Mouse (Mus musculus): ENCODE results near the gene Slc19a1. TPM values are rescaled to one million over a fixed set of nuclear protein-coding genes. Genes with fewer than 3 reads are reported as not detected.

Gene Slc19a1
- total and polyA plus RNA-seq, 2 experiments from 2014 or later, result 36.7 to 39.7 TPM

GRCm38 (mm10) chr10:77103689-77104088 is 71.6 kb downstream of the Slc19a1 start:
- no peak for DNase-seq
- no peaks in the 10 kb centered on the region for H3K27me3 ChIP-seq (ENCODE audit: insufficient read depth, low read length)
- no peaks in the 10 kb centered on the region for H3K9me3 ChIP-seq (ENCODE audit: low read length)
- no peak overlapping the region for H3K27ac ChIP-seq (ENCODE audit: low read depth, low read length)
- no peak overlapping the region for H3K9ac ChIP-seq
- H3K36me3 ChIP-seq (ENCODE audit: insufficient read depth), result no peaks in the 10 kb centered on the region
- no peaks in the 10 kb centered on the region for H3K4me1 ChIP-seq (ENCODE audit: insufficient read depth)
- no peak overlapping the region for H3K4me3 ChIP-seq (ENCODE audit: low read depth, low read length)
- no peak for ATAC-seq
- no peak for TF ChIP-seq CTCF (IDR thresholded peaks at IDR 0.05; ENCODE audit: low read depth)
- H3K4me2 ChIP-seq (ENCODE audit: low read depth), result no peak overlapping the region
- WGBS, result 83% methylated on average over 8 of the region's 8 CpGs

GRCm38 (mm10) chr10:77104327-77104726 is 72.3 kb downstream of the Slc19a1 start:
- DNase-seq (no peak), ATAC-seq (no peak)
- no peaks in the 10 kb centered on the region for H3K36me3 ChIP-seq (ENCODE audit: insufficient read depth)
- H3K27me3 ChIP-seq (ENCODE audit: insufficient read depth, low read length), result no peaks in the 10 kb centered on the region
- no peak overlapping the region for H3K27ac ChIP-seq (ENCODE audit: low read depth, low read length)
- TF ChIP-seq CTCF (IDR thresholded peaks at IDR 0.05; ENCODE audit: low read depth), result no peak
- no peak overlapping the region for H3K9ac ChIP-seq
- H3K9me3 ChIP-seq (ENCODE audit: low read length), result no peaks in the 10 kb centered on the region
- no peak overlapping the region for H3K4me2 ChIP-seq (ENCODE audit: low read depth)
- H3K4me1 ChIP-seq (ENCODE audit: insufficient read depth), result no peaks in the 10 kb centered on the region
- no peak overlapping the region for H3K4me3 ChIP-seq (ENCODE audit: low read depth, low read length)

DNA sequence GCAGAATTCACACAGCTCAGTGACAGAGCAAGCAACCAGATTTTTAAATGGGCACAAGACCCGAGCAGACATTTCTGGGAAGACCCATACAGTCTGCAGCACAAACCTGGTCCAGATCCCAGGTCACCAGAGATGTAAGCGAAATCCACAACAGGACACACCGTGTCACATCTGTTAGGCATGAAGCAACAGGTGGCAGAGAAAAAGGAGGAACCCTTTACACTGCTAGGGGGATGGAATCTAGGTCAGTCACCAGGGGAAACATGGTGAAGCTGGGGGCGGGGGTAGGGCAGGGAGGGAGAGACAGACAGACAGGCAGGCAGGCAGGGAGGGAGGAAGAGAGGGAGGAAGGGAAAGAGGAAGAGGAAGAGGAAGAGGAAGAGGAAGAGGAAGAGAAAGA is 76.1 kb downstream of the Slc19a1 start:
- no peak for TF ChIP-seq CTCF (IDR thresholded peaks at IDR 0.05; ENCODE audit: low read depth)
- no peak for ATAC-seq
- H3K4me1 ChIP-seq (ENCODE audit: insufficient read depth), result no peaks in the 10 kb centered on the region
- 94% methylated on average over 4 of the region's 4 CpGs for WGBS
- no peak overlapping the region for H3K27ac ChIP-seq (ENCODE audit: low read depth, low read length)
- no peaks in the 10 kb centered on the region for H3K27me3 ChIP-seq (ENCODE audit: insufficient read depth, low read length)
- H3K9ac ChIP-seq, result no peak overlapping the region
- no peaks in the 10 kb centered on the region for H3K9me3 ChIP-seq (ENCODE audit: low read length)
- DNase-seq, result no peak
- H3K4me3 ChIP-seq (ENCODE audit: low read depth, low read length), result no peak overlapping the region
- H3K4me2 ChIP-seq (ENCODE audit: low read depth), result no peak overlapping the region
- no peaks in the 10 kb centered on the region for H3K36me3 ChIP-seq (ENCODE audit: insufficient read depth)

GRCm38 (mm10) chr10:77110010-77110409 is 78.0 kb downstream of the Slc19a1 start:
- Histone ChIP-seq H3K4me2 (ENCODE audit: low read depth) (no peak overlapping the region), H3K9ac (no peak overlapping the region), H3K27ac (ENCODE audit: low read depth, low read length) (no peak overlapping the region), H3K4me3 (ENCODE audit: low read depth, low read length) (no peak overlapping the region), H3K36me3 (ENCODE audit: insufficient read depth) (no peaks in the 10 kb centered on the region), H3K9me3 (ENCODE audit: low read length) (no peaks in the 10 kb centered on the region), H3K4me1 (ENCODE audit: insufficient read depth) (no peaks in the 10 kb centered on the region), H3K27me3 (ENCODE audit: insufficient read depth, low read length) (no peaks in the 10 kb centered on the region)
- no peak for DNase-seq
- 89% methylated on average over 9 of the region's 9 CpGs for WGBS
- ATAC-seq, result no peak
- no peak for TF ChIP-seq CTCF (IDR thresholded peaks at IDR 0.05; ENCODE audit: low read depth)

Other genes with a start within 250 kb of the Slc19a1 start
- gene Pcbp3, start 70.4 kb upstream of the Slc19a1 start, total RNA-seq (2014; rRNA removed), result 32.9 and 40.4 TPM in 2 replicates
- gene Pcbp3, start 70.4 kb upstream of the Slc19a1 start, polyA plus RNA-seq (2015; fragmentation: Nextera tagmentation; extraction: Ambion mirVana), result 74.7 and 78.6 TPM in 2 replicates
- gene Col18a1, start 134.3 kb downstream of the Slc19a1 start, total RNA-seq (2014; rRNA removed), result 24.7 and 28.4 TPM in 2 replicates
- 11.7 and 12.6 TPM in 2 replicates for gene Col18a1, start 134.3 kb downstream of the Slc19a1 start, polyA plus RNA-seq (2015; fragmentation: Nextera tagmentation; extraction: Ambion mirVana)
- 36.5 and 39.0 TPM in 2 replicates for gene Pofut2, start 227.0 kb downstream of the Slc19a1 start, total RNA-seq (2014; rRNA removed)
- gene Pofut2, start 227.0 kb downstream of the Slc19a1 start, polyA plus RNA-seq (2015; fragmentation: Nextera tagmentation; extraction: Ambion mirVana), result 34.3 and 38.3 TPM in 2 replicates

Measured in forebrain, postnatal 0 days (tissue).